Mouse (Mus musculus): Measurements from ENCODE around the gene A830018L16Rik.

- no peak for TF ChIP-seq CTCF (IDR thresholded peaks at IDR 0.05; ENCODE audit: low read depth, low read length)
- TF ChIP-seq EP300 (IDR thresholded peaks at IDR 0.05; ENCODE audit: insufficient read depth, low read depth, low read length), result no peak
Observed at GRCm38 (mm10) chr1:11750065-11750464, 336.2 kb downstream of the A830018L16Rik start.

Data from ES-Bruce4 (cell line).